Mouse (Mus musculus) neutrophil, adult 5-6 weeks (primary cell): ENCODE results near the gene Sin3b. TPM values are rescaled to one million over a fixed set of nuclear protein-coding genes. Genes with fewer than 3 reads are reported as not detected.

ENCODE experiments used
- ATAC-seq: fragments of 151-379, 151-347 bp; 2 replicates; pipeline ENCODE4 v1.8.0; 2017; ENCODE audit warnings: mild to moderate bottlenecking, moderate TSS enrichment; ENCODE audit not compliant: insufficient number of reproducible peaks, poor library complexity, low FRiP score, severe bottlenecking; ENCODE audit errors: extremely low read depth
- total RNA-seq: library from RNA; stranded (forward); fragments of 200-1000 nt; gene quantifications from 2 replicates; pipeline ENCODE4 v1.2.3, GENCODE M21; 2017

The Sin3b gene
- total RNA-seq, 1 experiment from 2014 or later = 128 TPM

GRCm38 (mm10) chr8:72751126-72751525 lies 28.0 kb downstream of the Sin3b start:
- ATAC-seq = no peak

GRCm38 (mm10) chr8:72752289-72752688 lies 29.2 kb downstream of the Sin3b start:
- no peak for ATAC-seq

GRCm38 (mm10) chr8:72753165-72753564 lies 30.1 kb downstream of the Sin3b start:
- no peak for ATAC-seq

- no peak for ATAC-seq
Observed at GRCm38 (mm10) chr8:72753781-72754180, 30.7 kb downstream of the Sin3b start.

GRCm38 (mm10) chr8:72756031-72756430 lies 32.9 kb downstream of the Sin3b start:
- no peak for ATAC-seq

- ATAC-seq = no peak
Observed at GRCm38 (mm10) chr8:72756771-72757390, 33.8 kb downstream of the Sin3b start.

GRCm38 (mm10) chr8:72757426-72758195 lies 34.5 kb downstream of the Sin3b start:
- ATAC-seq = no peak

- ATAC-seq = no peak
Observed at GRCm38 (mm10) chr8:72758310-72758709, 35.2 kb downstream of the Sin3b start.

GRCm38 (mm10) chr8:72760216-72760615 lies 37.1 kb downstream of the Sin3b start:
- ATAC-seq = no peak

GRCm38 (mm10) chr8:72761322-72762051 lies 38.4 kb downstream of the Sin3b start, which contains the start of gene F2rl3:
Gene F2rl3, plus strand, starts transcription at chr8:72761880.
- ATAC-seq = no peak

GRCm38 (mm10) chr8:72762306-72762705 lies 39.2 kb downstream of the Sin3b start:
- no peak for ATAC-seq

- no peak for ATAC-seq
Observed at GRCm38 (mm10) chr8:72765696-72766095, 42.6 kb downstream of the Sin3b start.

- ATAC-seq = no peak
Observed at GRCm38 (mm10) chr8:72766777-72767176, 43.7 kb downstream of the Sin3b start.

GRCm38 (mm10) chr8:72777797-72778196 lies 54.7 kb downstream of the Sin3b start:
- no peak for ATAC-seq

GRCm38 (mm10) chr8:72780644-72781043 lies 57.6 kb downstream of the Sin3b start:
- no peak for ATAC-seq

GRCm38 (mm10) chr8:72801583-72801982 lies 78.5 kb downstream of the Sin3b start:
- no peak for ATAC-seq
